Mouse (Mus musculus) gastrocnemius, adult 8-10 months (tissue): Measurements from ENCODE around the gene Omg. TPM values are rescaled to one million over a fixed set of nuclear protein-coding genes. Genes with fewer than 3 reads are reported as not detected.
A peak's percentile ranks its signal among the peaks of the same experiment; 100 is the strongest.

Experiments
- DNase-seq, 2 experiments: peaks; one replicate each; pipeline ENCODE4 v3.0.0; 2022; ENCODE audit warnings: low spot score in 2 of 2
- total RNA-seq, 4 experiments: library from RNA; stranded (reverse); gene quantifications; 2 replicates each; pipeline ENCODE4 v1.2.4; 2022

Gene Omg
- not detected for total RNA-seq

DNA sequence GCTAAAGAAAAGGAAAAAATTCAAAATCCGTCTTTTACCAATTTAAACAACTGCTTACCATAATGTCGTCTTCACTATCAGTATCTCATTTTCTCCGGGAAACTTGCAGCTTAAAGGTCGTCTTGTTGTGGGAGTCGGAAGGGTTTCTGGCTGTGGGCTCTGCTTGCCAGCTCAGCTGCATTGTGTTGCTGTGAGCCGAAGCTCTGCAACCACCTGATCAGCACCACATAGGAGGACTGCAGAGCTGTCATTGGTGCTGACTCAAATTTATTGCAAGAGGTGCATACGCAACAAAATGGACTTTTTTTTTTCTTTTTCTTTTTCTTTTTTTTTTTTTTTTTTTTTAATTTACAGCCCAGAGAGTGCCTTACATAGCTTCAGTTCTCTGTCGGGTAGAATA is at the start of gene Omg:
Omg (minus strand) TSS at position 240 of the 400 bp plus-strand sequence.
- no peak for DNase-seq

DNA sequence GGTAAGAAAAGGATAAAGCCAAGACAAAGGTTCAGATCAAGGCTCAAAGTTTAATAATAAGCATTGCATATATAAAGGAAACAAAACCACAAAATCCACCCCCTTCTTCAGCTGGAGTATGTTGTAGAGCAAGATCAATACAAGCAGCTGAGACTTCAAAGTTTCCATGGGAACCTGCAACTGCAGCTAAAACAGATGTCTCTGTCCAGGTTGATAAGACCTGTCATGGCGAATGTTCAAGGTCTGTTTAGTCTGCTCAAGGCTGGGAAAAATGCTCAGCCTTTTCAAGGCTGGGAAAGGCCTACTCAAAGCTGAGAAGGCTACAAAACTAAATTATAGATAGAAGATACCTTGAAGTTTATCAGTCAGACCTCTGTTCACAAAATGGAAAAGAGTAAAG is 48.7 kb upstream of the Omg start:
- DNase-seq: no peak

DNA sequence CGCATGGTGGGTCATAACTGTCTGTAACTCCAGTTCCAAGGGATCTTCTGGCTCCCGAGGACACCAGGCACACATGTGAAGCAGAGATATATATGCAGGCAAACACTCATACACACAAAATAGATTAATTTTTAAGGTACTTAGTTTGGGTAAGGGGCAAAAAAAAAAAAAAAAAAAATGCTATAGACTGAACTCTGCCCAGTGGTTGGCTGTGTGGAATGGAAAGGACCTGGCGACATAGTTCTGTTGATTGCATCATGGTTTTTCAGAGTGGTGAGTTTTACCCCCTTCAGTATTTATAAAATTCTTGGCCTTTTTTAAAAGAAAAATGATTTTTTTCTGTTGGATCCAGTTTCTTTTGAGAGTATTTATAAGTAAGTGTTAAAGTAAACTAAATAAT is 32.4 kb upstream of the Omg start:
- DNase-seq: no peak

DNA sequence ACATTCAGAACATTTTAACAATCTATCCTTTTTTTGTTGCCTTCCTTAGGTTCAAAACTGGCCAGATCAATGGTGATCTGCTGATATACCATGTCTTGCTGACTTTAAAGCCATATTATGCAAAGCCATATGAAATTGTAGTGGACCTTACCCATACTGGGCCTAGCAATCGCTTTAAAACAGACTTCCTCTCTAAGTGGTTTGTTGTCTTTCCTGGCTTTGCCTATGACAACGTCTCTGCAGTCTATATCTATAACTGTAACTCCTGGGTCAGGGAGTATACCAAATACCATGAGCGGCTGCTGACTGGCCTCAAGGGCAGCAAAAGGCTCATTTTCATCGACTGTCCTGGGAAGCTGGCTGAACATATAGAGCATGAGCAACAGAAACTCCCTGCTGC is 31.7 kb upstream of the Omg start:
- no peak for DNase-seq

DNA sequence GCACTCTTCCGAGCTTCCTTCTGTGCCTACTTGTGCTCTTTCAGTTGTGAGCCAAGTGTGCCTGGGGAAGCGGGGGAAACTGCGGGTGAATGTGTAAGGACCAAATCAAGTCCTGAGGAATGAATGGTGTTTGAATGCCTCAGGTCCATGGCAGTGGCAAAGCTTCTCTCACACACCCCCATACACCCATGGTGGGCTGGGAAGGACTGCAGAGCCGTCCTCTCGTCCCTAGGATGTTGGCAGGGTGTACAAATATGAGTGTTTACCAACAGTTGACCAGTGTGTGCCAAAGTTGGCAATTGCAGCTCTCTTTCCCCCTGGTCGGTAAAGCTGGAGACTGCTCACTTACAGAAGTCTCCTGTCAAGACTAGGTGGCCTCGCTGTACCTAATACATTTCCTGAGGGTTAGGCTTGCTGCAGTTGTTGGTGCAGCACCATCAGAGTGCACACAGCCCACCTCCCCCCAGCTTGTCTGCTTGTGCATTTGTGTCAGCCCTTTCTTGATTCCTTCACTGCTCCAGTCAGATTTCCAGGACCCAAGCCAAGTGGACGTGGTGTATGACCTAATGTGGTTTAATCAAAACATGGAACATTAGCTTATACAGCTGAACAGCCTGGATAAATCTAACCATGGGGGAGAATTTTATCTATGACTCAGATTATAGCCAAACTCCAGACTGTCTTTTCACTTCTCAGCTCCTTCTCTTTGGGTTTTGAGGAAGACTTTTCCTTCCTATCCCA is 30.2 kb upstream of the Omg start:
- no peak for DNase-seq

DNA sequence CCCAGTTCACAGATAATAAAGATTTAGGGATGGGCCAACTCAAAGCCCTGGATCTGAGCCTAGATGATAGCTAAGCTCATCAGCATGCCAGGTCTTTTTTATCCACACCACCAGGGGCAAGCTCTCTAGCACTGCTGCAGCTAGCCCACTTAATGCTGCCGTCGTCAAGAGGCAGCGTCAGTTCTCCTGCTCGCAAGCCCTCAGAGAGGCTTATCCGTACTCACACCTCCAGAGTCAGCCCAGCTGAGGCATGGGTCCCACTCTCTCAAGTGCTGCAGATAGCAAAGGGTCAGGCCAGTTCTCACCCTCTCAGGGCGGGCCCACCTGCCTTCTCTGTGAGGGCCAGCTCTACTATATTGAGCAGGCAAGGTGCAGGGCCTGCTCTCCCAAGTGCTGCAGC is 29.4 kb upstream of the Omg start:
- no peak for DNase-seq

DNA sequence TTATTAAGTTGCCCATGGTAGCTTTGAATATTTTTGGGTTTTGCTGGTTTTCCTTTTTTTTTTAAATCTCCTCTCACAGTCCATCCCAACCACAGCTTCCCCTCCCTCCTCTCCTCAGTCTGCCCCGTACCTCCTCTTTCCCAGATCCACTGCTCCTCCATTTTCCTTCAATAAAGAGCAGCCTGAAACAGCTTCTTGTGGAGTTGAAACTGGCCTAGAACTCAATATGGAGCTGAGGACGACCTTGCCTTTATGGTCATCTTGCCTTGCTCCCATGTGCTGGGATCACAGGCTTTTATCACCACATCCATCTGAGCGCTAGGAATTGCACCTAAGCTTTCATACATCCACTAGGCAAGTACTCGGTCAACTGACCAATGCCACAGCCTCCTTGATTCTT is 27.6 kb upstream of the Omg start:
- DNase-seq: no peak

DNA sequence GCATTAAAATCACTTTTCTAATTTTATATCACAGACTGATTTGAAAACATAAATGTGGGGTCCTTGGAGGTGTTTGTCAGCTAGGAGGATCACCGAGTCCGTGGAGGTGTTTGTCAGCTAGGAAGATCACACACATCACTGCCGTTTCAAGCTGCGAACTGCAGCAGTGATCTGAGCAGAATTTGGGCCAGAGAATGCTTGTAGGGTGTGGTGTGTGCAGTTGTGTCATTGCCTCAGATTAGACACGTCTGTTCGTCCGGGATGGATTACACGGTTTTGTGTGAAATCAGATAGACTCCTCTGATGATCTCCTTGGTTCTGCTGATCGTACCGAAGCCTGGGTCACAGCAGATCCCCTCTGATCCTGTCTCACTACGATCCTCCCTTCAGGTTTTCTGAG is 26.9 kb upstream of the Omg start:
- no peak for DNase-seq

DNA sequence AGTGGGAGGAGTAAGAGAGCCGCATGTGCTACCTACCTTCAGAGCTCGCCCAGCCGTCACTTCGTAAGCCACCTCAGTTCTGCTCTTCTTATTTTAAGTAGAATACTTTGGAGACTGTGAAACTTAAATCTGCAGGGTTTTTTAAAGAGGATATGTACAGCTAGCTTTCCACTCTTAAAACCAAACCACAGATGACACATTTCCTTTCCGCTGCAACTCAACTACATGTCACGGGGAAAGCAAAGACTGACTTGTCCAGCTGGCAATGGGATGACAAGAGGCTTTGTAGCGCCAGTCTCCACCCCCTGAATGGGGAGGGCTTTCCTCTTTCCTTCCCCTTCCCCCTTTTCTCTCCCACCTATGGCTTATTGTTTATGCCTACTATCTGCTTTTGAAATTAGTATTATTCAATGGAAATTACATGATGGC is 26.5 kb upstream of the Omg start, which contains the start of the genes Evi2 and Evi2a:
Evi2 (minus strand) TSS at position 257 of the 429 bp plus-strand sequence.
Evi2a (minus strand) TSS at position 277 of the 429 bp plus-strand sequence.
- DNase-seq: peak in 1 of 2 experiments; percentile 24

DNA sequence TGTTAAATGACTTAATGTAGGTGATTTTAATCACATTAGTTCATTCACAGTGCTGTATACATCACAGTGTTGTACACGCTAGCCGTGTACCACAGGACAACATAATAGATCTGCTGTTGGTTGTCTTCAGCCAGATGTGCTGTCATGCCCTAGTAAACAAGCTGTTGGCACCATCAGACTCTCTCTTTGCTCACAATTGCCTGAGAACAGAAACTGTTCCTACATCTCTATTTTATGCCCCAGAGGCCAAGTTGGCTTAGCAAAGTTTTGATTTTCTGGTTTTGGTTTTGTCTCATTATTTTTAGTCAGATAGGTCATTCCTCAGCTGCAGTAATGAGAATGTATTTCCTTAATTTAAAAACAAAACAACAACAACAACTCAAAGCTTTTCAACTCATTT is 25.9 kb upstream of the Omg start:
- DNase-seq: no peak

DNA sequence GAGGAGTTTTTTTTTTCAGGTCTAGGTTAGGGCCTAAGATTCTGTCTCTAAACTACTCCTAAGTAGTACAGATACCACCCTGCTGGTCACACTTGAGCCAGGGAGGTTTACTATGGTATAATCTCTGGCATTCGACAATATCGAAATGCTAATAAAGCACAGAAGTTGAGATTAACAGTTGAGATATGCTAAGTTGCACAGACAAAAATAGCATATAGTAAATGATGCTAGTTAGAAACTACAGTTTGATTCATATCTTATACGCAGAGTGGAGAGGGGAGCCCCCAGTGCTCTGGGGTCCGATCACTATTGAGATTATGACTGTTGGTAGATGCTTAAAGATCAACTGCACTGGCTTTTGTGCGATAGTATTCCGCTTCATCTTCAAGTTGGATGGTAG is 25.3 kb upstream of the Omg start:
- no peak for DNase-seq

DNA sequence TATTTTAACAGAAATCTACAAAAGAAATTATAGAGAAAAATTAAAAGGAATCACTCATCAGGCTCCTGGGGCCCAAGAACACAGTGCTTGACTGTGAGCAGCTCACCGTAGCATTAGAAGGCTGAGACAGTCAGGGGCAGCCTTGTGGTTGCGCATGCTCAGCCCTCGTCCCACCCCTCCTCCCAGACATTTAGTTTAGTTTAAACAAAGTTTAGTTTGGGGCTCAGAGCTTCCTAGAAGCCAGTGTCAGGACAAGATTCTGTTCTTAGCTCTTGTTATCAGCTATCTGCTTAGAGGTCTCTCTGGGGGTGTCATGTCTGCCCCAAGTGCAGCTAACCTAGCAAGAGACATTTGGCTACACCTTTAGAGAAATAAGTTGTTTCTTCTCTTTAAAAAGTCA is 24.7 kb upstream of the Omg start:
- no peak for DNase-seq

DNA sequence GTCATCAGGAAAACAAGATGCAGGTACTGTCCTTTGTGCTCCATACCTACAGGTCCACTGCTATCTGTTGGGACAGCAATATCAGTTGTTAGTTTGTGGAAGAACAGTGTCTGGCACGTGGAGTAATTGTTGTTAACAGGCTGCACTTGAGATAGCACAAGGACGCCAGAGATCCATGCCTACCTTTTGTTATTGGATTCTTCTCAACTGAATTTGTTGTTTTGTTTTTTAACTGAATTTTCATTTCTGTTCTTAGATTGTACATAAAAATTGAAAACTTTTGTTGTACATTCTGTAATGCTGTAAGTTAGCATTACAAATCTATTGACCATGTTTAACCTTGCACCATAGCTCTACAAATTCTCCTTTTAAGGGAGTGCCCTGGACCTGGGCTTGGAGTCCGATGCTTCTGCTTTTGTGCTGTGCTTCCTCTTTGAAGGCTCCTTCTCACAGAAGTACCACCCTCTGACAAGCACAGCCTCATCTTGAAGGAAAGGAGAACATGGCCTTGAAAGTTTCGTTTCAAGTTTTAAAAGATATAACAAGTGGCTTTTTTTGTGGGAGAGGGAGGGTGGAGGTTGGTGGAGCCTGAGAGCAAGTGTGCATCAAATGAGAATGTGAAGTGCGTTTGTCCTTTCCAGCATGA is 24.0 kb upstream of the Omg start:
- DNase-seq: no peak

DNA sequence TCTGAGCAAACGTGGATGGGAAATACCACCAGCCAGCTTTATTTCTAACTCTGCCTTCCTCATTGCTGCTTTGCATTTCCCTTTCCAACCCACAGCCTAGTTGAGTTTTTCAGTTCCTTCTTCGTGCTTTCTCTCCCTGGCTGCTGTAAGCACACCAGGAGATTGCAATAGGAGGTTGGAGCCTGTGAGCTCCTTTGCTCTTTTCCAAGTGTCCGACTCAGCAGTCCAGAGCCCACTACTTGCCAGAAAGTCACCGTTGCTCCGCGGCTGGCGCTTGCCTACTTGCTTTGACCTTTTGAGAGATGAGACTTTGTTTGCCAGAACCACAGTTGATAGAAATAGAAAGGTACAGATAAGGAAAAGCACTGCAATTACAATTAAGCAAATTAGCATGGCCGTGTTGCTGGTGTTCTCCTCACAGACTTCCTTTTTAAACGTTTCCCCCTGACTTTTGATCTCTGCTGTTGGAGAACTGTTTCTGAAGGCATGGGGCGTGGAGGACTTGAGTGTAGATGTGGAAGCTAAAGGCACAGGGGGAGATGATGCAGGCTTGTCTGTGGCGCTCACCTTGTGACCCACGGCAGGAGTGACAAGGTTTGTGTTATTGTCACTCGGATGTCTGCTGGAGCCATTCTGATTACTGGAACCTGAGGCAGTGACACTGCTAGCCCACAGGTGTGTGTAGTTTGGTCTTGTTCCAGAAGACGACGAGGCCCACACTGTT is 23.3 kb upstream of the Omg start:
- peak; percentile 40 to 68 for DNase-seq

DNA sequence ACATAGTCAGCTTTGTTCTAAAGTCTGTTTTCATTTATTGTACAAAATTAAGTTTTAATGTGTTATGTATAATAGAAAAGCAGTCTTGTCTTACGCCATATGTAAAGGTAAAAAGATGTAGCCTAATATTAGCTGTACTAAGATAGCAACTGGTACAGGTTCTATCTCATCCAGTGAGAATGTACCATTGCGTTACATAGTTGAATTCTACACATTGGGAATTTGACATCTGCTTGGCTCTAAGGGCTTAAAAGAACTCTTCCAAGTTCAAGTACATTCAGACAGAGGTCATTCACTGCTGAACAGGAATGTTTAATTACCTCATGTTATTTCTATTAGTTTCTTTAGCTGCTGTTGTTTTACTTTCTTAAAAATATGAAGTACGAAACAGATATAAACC is 22.7 kb upstream of the Omg start:
- no peak for DNase-seq

DNA sequence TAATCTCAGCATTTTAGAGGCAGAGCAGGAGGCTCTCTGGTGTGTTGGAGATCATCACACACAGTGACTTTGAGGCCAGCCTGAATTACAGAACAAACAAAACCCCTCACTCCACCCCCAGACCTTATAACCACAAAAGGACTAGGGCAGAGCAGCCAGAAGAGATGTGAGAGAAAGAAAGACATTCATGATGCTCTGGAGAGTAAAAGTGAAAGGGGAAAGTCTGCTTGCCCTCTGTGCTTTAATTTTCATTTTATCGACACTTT is 20.4 kb upstream of the Omg start:
- no peak for DNase-seq

DNA sequence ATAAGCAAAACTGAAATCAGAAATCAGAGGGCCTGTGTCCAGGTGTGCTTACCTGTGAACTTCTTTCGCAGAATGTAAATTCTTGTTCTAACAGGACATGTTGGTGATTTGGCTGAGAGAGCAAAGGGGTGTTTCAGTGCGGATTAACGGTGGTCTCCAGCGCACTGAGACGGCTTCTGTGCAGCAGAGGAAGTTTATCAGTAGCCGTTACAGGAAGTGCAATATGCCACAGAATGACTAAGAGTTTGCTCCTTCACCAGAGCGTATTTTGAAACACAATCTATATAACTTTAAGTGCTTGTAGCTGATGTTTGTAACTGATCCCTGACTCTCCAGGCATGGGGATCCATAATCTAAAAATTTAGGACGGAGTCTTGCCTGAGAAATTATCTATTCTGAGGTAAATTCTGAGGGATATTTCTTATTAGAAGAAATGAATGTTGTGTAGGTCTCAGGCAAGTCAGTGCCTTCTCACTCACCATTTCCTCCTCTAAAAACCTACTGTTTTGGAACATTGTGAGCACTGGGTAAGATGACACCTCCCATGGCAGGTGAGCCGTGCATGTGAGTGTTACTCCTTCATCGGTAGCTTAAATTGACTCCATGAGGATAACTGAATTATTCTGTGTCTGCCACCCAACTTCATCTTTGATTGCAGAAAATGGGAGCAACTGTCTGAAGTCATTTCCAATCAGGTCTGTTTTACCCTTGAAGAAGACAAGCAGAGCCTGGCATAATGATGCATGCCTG is 19.9 kb upstream of the Omg start, which contains the start of gene Evi2b:
Evi2b (minus strand) TSS at position 203 of the 750 bp plus-strand sequence.
- no peak for DNase-seq

DNA sequence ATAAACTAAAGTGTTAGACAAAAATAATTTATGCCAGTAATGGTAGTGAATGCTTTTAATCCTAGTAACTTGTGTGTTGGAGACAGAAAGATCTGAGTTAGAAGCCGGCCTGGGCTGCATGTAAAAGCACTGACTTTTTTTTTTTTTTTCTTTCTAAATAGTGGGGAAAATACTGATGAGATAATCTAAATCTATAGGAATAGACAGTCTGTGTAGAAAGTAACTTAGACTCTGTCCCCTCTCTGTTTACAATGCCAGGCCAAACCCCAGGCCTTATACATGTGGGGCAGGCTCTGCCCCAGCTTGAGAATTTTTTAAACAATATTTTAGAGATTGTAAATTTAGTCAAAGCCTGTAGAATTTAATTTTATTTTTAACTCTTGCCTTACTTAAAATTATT is 19.1 kb upstream of the Omg start:
- no peak for DNase-seq

DNA sequence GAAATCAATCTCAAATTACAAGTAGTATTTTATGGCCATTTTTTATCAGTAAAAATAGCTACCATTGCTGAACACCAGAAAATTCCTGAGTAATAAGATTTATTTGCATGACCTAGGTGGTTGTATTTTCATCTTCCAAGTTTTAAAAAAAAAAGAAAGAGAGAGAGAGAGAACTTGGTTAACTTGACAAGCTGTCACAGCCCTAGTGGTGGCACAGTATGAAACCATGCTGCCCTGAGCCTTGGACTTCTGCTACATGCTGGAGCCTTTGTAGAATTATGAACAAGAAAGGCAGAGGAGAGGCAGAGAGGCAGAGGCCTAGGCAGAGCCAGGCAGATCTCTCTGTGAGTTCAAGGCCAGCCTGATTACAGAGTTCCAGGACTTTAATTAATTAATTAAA is 18.0 kb upstream of the Omg start:
- no peak for DNase-seq

DNA sequence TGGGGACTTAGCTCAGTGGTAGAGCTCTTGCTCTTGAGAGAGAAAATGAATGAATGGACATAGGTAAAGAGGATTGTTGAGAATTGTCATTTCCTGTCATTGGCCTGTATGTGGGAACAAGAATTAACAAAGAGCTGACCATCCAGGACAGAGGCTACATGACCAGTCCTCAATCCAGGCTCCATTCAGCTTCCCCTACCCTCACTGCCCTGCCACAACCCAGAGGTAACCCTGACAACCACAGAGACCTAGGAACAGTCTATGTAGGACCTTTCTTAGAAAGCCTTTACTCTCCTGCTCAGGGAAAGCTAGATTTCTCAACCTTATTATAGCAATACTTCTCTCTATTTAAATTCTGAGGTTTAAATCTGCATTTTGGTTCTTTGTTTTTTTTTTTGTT is 16.9 kb upstream of the Omg start:
- DNase-seq: no peak

DNA sequence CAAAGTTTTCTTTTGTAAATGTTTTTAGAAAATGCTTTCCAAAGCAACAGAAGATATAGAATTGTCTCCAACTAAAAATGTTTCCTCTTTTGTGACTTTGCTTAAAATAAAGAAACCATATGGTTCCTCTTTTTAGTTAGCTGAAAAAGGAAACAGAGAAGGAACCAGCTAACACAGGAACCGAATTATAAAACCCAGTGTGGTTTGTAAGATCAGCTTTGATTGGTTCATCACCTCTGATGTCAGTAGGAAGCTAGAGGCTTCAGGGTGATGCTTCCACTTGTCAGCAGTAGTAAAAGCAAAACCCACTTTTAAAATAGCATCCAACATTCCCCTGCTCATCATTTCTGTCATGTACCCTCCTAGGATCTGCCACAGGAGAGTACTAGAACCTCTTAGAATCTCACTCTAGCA is 16.0 kb upstream of the Omg start:
- DNase-seq: no peak

DNA sequence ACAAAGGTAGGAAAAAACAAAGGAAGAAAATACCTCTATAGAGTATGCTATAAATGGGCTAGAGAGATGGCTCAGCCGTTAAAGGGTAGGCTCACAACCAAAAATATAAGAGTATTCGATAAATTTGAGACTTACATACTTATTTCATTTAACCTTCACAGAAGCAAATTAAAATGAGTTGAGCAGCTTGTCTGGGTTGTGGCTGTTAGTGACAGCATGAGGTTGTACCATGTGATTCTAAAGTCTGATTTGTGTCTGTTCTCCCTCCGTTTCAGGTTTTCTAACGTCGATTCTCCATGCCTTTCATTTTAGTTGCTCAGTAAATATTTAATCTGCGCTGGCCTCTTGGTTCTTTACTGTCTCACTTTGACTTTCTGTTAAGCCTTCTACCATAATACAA is 15.4 kb upstream of the Omg start:
- DNase-seq: no peak
